Mouse (Mus musculus) layer of hippocampus, adult 18-20 months (tissue): ENCODE data around the gene Htr2a. TPM values are rescaled to one million over a fixed set of nuclear protein-coding genes. Genes with fewer than 3 reads are reported as not detected.

ENCODE experiments used
- DNase-seq, 2 experiments: peaks; one replicate each; pipeline ENCODE4 v3.0.0; 2022; ENCODE audit warnings: low spot score in 2 of 2
- long read RNA-seq: library from polyadenylated mRNA; stranded (forward); transcript quantifications from one replicate; pipeline ENCODE4 v2.0.0, GENCODE M21; 2021
- total RNA-seq, 2 experiments: library from RNA; stranded (reverse); gene quantifications; 2 replicates each; pipeline ENCODE4 v1.2.3; 2021

Gene Htr2a
- total RNA-seq, result 10 to 100 TPM; 10.8 to 10.9 TPM
- long read RNA-seq, full-length matches to known transcripts, result 13 of 14 reads
- long read RNA-seq, partial matches to known transcripts, result 0 of 14 reads
- long read RNA-seq, other reads (novel, unspliced or antisense), result 1 of 14 reads

GRCm38 (mm10) chr14:74640819-74641381 lies at the start of gene Htr2a:
TSS of gene Htr2a (plus strand) at chr14:74640840.
- DNase-seq, result peak in 1 of 2 experiments; percentile 33

DNA sequence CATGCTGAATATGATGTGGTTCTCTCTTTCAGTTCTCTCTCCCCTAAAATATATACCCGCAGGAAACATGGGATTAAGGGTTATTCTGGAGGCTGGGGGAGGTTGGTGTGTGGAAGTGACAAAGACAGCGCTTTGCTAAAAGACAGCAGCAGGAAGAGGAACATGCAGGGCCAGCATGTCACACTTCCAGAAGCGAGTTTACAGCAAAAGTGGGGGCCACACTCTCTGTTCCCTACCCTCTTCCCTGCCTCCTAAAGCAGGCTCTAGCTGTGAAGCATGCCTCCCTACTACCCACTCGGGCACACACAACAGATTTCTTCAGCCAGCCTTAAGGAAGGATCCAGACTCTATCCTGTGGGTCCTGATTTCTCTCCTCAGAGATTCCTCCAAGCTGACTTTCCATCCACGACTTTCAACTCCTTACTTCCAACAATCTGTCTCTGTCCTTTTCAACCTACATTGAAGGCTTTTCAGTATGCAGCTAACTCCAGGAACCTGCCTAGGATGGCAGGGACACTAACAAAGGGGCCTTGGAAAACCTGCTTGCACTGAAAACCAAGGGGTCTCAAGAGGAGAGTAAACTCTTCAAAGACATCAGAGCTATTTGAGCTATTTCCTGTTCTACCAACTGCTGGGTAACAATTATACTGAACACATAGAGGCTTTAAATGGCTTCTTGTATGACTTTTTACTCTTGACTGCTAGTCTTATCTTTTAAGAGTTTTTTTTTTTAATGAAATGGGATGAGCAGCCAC lies 39.1 kb upstream of the Htr2a start:
- DNase-seq, result no peak

GRCm38 (mm10) chr14:74602543-74602942 lies 38.1 kb upstream of the Htr2a start:
- peak; percentile 10 to 76 for DNase-seq

- DNase-seq, result no peak
Measured at GRCm38 (mm10) chr14:74603131-74603766, 37.4 kb upstream of the Htr2a start.

DNA sequence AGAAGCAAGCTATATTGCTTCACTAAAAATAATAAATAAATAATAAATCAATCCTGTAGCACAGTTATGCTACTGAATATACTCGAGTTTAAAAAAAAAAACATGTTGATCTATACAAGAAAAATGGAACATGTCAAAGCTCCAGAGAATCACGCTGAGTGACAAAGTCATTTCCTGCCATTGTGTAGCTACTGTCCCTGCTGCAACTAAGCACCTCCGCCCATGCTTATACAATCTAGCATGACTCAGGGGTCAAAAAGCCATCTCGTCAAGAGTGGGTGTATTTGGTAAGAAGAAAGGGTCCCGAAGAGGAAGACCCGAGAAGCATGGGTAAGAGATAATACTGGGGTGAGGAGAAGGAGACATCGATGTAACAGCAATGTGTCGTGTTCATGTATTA lies 29.3 kb upstream of the Htr2a start:
- DNase-seq, result no peak

DNA sequence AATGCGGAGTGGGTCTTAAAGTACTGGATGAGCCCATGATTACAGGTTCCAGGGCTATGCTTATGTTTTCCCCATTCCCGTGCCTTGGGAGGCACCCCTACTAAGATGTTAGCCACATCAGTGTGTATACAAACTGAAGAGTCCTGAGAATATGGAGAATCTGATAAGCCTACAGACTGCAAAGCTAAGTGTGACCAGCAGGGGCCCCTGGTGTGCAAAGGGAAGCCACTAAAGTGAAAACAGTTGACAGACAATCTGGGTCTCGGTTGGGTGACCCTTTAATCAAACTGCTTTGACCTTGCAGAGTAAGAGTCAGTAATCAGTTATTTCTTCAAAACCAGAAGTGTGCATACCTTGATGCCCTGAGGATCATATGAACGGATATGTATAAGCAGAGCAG lies 21.8 kb upstream of the Htr2a start:
- no peak for DNase-seq

DNA sequence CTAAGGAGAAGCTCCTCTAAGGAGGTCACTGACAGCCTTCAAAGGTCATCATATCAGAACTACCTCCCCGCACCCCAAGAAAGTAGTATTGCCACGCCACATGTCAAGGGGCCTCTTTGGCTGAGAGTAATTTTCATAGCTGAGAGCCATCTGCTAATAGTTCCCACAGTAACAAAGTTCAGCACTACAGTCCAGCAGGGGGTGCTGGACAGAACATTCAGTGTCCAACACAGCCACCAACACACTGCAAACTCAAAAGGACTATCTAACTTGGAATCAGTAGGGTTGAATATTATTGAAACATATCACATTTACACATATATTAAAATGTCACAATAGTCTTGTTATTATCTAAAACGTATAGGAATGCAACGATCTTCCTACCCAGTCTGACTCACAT lies 2.6 kb upstream of the Htr2a start:
- DNase-seq, result no peak

- DNase-seq, result peak in 1 of 2 experiments; percentile 18
Measured at GRCm38 (mm10) chr14:74641668-74642230, 1.1 kb downstream of the Htr2a start.

DNA sequence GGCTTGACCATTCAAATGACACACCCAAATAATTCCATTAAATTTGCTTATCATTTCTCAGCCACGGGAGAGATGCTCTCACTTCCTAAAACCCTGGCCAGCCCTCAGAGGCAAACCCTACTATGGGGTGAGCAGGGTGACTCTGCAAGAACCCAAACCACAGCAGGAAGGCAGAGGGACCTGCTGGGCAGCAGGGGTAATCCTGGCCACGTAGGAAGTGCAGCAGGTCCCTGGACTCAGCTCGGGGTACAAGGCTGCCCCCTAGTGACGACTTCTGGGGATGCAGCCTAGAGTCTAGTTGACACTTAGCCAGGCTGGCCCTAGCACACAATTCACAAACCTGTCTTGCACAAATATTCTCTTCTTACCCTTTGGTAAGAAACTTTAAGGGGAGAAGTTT lies 2.7 kb downstream of the Htr2a start:
- peak; percentile 69 to 91 for DNase-seq

- no peak for DNase-seq
Measured at GRCm38 (mm10) chr14:74646107-74646793, 5.6 kb downstream of the Htr2a start.

GRCm38 (mm10) chr14:74650001-74650400 lies 9.4 kb downstream of the Htr2a start:
- no peak for DNase-seq

DNA sequence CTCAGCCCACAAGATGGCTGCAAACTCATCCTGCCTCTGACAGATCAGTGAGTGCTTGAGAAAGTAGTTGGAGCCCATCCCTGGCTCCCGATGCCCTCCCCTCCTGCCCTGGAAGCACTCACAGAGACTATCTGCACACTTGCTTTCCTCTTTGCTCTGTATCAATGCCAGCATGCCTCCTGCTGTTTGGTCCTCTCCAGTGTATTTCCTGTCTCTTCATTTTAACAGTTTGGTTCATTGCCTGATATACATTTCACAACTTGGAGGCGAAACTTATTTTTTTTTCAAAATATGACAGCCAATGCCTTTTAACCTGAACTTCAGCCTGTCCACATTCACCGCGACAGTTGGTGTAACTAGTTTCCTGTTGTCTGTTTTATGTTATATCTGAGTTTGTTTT lies 11.0 kb downstream of the Htr2a start:
- no peak for DNase-seq

DNA sequence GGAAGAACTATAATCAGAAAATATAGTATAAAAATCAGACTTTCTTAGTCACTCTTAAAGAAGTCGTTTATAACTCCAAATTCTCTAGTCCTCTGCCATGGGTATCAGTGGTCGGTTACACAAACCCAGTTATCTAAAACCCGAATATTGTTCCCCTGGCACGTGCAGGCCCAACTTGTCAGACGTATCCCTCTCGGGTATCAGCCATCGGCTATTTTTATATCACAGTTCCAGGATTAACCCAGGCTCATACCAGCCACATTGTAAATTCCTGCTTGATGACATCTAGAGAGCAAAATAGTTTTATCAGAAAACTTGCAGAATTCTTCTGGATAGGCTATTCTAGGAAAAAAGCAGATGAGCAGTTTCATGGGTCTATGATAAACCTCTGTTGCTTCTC lies 16.6 kb downstream of the Htr2a start:
- no peak for DNase-seq

GRCm38 (mm10) chr14:74659411-74659841 lies 18.8 kb downstream of the Htr2a start:
- peak; percentile 21 to 70 for DNase-seq

DNA sequence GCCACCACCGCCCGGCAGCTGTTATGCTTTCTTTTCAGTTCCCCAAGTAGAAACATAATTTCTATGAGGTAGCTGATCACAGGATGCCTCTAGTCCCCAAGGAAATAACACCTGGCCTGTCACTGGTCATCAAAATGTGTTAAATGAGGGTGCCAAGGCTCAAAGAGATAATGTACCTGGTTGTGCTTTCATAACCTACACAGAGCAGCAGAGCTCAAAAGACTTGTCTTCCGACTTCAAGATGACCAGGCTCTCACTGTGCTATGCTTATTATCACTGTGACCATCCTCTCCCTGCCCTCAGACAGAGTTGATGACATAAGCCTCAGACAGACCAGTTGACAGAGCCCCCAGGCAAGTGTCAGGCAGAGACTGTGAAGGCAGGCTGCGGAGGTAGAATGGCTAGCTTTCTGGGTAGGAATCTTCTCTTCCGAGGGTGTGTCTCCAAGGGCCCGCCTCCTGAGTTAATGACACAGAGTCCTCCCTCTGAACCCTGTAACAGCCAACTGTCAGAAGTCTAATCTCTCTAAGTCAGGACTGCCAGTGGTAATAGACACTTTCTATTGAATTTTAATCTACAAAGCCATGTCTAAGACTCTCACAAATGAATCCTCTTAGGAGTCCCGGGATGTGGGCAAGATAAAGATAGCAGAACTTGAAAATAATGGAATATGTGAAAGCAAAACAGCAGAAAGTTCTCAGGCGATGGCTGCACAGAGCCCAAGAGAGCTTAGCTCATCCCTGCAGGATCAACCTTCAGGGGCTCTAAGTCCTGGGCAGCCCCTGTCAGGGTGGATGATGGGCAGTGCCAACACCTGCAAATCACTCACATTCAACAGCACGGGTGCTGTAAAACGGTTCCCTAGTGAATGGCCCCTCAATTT lies 31.7 kb downstream of the Htr2a start:
- DNase-seq, result no peak

DNA sequence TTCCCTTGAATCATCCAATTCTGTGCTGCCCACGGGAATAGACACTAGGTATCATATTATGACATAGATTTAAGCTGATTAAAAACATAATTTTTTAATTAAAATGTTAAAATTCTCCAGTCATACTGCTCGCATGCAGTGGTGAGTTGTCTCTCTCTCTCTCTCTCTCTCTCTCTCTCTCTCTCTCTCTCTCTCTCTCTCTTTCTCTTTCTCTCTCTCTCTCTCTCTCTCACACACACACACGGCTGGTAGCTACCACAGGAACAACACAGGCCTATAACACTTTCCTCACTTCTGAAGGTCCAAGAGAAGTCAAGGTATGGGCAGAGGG lies 32.3 kb downstream of the Htr2a start:
- DNase-seq, result no peak

DNA sequence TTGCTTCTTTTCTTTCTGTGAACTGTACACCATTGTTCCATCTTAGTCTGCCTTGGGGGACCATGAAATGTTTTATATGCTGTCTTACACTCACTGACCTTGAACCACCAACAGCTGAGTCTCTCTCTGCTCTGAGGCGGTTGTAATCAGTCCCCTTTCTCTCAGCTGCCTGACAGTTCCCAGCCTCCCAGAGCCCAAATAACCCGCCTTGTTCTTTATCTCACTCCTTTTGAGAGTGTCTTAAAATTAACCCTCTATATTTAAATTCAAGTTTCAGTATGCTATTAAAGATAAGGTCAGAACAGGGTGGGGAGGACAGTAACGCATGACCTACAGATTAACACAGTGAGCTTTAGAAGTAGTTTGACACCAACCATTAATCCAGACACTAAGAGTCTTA lies 32.9 kb downstream of the Htr2a start:
- no peak for DNase-seq

DNA sequence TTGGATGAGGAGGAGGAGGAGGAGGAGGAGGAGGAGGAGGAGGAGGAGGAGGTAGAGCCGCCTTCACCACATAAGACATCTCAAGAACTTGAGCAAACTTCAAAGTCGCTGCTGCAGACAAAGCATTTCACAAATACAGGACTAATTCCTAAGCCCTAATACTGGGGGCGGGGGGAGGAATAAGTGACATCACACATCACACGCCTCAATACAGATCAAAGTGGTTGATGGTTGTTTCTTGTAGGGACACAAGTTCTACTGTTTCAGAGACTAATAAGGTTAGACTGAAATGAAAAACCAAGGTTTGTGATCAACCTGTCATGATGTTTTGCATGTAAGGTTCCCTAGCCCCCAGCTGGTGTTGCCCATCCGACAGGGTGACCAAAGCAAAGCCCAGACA lies 39.2 kb downstream of the Htr2a start:
- DNase-seq, result no peak

DNA sequence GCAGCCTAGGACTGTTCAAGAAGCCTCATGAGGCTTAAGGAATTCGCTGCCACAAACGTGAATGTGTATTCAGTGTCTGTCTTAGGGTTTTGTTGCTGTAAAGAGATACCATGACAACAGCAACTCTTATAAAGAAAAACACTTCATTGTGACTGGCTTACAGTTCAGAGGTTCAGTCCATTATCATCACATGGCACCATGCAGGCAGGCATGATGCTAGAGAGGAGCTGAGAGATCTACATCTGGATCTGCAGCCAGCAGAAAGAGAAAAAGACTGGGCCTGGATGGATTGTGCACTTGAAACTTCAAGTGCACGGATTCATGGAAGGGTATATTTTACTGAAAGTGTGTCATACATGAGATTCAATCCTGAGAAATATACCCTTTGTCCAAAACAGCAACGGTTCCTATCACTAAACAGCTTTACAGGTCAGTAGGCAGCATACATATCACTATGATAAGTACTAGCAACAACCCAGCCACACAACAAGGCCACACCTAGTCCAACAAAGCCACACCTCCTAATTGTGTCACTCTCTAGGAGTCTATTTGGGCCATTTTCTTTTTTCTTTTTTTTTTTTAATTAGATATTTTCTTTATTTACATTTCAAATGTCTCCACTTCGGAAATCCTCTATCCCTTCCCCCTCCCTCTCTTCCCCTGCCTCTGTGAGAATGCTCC lies 43.8 kb downstream of the Htr2a start:
- no peak for DNase-seq

- DNase-seq, result no peak
Measured at GRCm38 (mm10) chr14:74691963-74692362, 51.3 kb downstream of the Htr2a start.
